Mouse (Mus musculus) testis, adult 2 months (tissue): ENCODE measurements around the gene Rps6ka1. TPM values are rescaled to one million over a fixed set of nuclear protein-coding genes. Genes with fewer than 3 reads are reported as not detected.

Experiments
- H3K27ac ChIP-seq: fragments of 200-500 bp; 2 replicates; pipeline ENCODE4 v1.5.1; 2012; ENCODE audit warnings: low read depth, low read length; ENCODE audit not compliant: control insufficient read depth, insufficient read depth
- H3K27me3 ChIP-seq: fragments of 200-500 bp; 2 replicates; pipeline ENCODE4 v1.6.1; 2012; ENCODE audit warnings: mild to moderate bottlenecking, low read length, moderate library complexity; ENCODE audit not compliant: control insufficient read depth, insufficient read depth
- H3K36me3 ChIP-seq: fragments of 200-500 bp; 2 replicates; pipeline ENCODE4 v1.6.1; 2012; ENCODE audit warnings: mild to moderate bottlenecking, low read length; ENCODE audit not compliant: control insufficient read depth, insufficient read depth
- H3K4me1 ChIP-seq: fragments of 200-500 bp; 2 replicates; pipeline ENCODE4 v1.6.1; 2012; ENCODE audit warnings: low read length; ENCODE audit not compliant: control insufficient read depth, insufficient read depth
- H3K4me3 ChIP-seq: fragments of 200-500 bp; 2 replicates; pipeline ENCODE4 v1.5.1; 2012; ENCODE audit warnings: low read depth, mild to moderate bottlenecking, low read length, moderate library complexity, mixed read lengths; ENCODE audit not compliant: control insufficient read depth
- CTCF ChIP-seq: fragments of 200-500 bp; IDR thresholded peaks from 2 replicates; pipeline ENCODE4 v1.5.1; 2012; ENCODE audit warnings: low read depth, mild to moderate bottlenecking, inconsistent platforms, low read length, moderate library complexity; ENCODE audit not compliant: control insufficient read depth, insufficient read depth, insufficient replicate concordance
- POLR2A ChIP-seq: fragments of 200-500 bp; IDR thresholded peaks from 2 replicates; pipeline ENCODE4 v1.6.1; 2012; ENCODE audit warnings: low read depth, mild to moderate bottlenecking, inconsistent platforms, low read length, moderate library complexity; ENCODE audit not compliant: control insufficient read depth
- polyA plus RNA-seq: library from polyadenylated mRNA; depleted of rRNA; stranded (reverse); fragments of >200 nt; gene quantifications from 2 replicates; pipeline ENCODE4 v1.2.3, GENCODE M21; 2012

Gene Rps6ka1
- polyA plus RNA-seq, 1 experiment: 54.8 TPM

GRCm38 (mm10) chr4:133827354-133827753, 60.2 kb downstream of the Rps6ka1 start:
- no peak overlapping the region for H3K27ac ChIP-seq
- TF ChIP-seq CTCF (no peak), POLR2A (no peak)
- H3K27me3 ChIP-seq: no peaks in the 10 kb centered on the region
- peaks cover 5% of the 10 kb centered on the region for H3K4me1 ChIP-seq
- H3K36me3 ChIP-seq: no peaks in the 10 kb centered on the region
- no peak overlapping the region for H3K4me3 ChIP-seq

- TF ChIP-seq CTCF (no peak), POLR2A (no peak)
Observed at GRCm38 (mm10) chr4:133825731-133826130, 61.9 kb downstream of the Rps6ka1 start.

GRCm38 (mm10) chr4:133820806-133821560, 66.6 kb downstream of the Rps6ka1 start:
- H3K4me1 ChIP-seq: no peaks in the 10 kb centered on the region; the same call in 1 of the 2 replicates
- no peaks in the 10 kb centered on the region for H3K36me3 ChIP-seq
- TF ChIP-seq CTCF (no peak), POLR2A (no peak)
- no peaks in the 10 kb centered on the region for H3K27me3 ChIP-seq
- H3K27ac ChIP-seq: no peak overlapping the region
- H3K4me3 ChIP-seq: no peak overlapping the region

More at GRCm38 (mm10) chr4:133825731-133826130, 61.9 kb downstream of the Rps6ka1 start:
- Histone ChIP-seq H3K4me1 (peaks cover 5% of the 10 kb centered on the region), H3K36me3 (no peaks in the 10 kb centered on the region), H3K27me3 (no peaks in the 10 kb centered on the region), H3K27ac (no peak overlapping the region), H3K4me3 (no peak overlapping the region)

- Histone ChIP-seq H3K27me3 (no peaks in the 10 kb centered on the region), H3K36me3 (no peaks in the 10 kb centered on the region), H3K27ac (no peak overlapping the region), H3K4me3 (no peak overlapping the region), H3K4me1 (peaks cover 3% of the 10 kb centered on the region)
- TF ChIP-seq CTCF (no peak), POLR2A (no peak)
Observed at GRCm38 (mm10) chr4:133820166-133820565, 67.4 kb downstream of the Rps6ka1 start.

GRCm38 (mm10) chr4:133817356-133817755, 70.2 kb downstream of the Rps6ka1 start:
- Histone ChIP-seq H3K27ac (no peak overlapping the region), H3K36me3 (no peaks in the 10 kb centered on the region), H3K4me1 (peaks cover 7% of the 10 kb centered on the region), H3K4me3 (peak overlapping the region; percentile 56), H3K27me3 (no peaks in the 10 kb centered on the region)
- TF ChIP-seq CTCF: no peak
- no peak for TF ChIP-seq POLR2A

- H3K4me3 ChIP-seq: peak overlapping the region; percentile 67
- no peaks in the 10 kb centered on the region for H3K27me3 ChIP-seq
- H3K36me3 ChIP-seq: no peaks in the 10 kb centered on the region
- H3K4me1 ChIP-seq: peaks cover 7% of the 10 kb centered on the region
- 0 out of 2 replicates have a peak overlapping the region, but pooled peaks have one; percentile 34 for H3K27ac ChIP-seq
- no peak for TF ChIP-seq POLR2A
- TF ChIP-seq CTCF: no peak
Observed at GRCm38 (mm10) chr4:133816504-133816875, 71.1 kb downstream of the Rps6ka1 start.

- H3K4me3 ChIP-seq: peak overlapping the region; percentile 67
- no peak for TF ChIP-seq CTCF
- TF ChIP-seq POLR2A: peak; percentile 22; the same call in 1 of the 2 replicates
Observed at GRCm38 (mm10) chr4:133815635-133816503, 71.7 kb downstream of the Rps6ka1 start.

More at GRCm38 (mm10) chr4:133815635-133816503, 71.7 kb downstream of the Rps6ka1 start:
- H3K4me1 ChIP-seq: peaks cover 7% of the 10 kb centered on the region
- peak overlapping the region; percentile 40; the same call in 1 of the 2 replicates for H3K27ac ChIP-seq
- no peaks in the 10 kb centered on the region for H3K36me3 ChIP-seq
- no peaks in the 10 kb centered on the region for H3K27me3 ChIP-seq
